Mouse (Mus musculus): ENCODE measurements around the gene Map1s.
A peak's percentile ranks its signal among the peaks of the same experiment; 100 is the strongest.
"Not testable (repeated sequence)": the region's sequence is repeated elsewhere in the genome, so short reads cannot be mapped to it uniquely, and the experiment has no call there.

The Map1s gene

DNA sequence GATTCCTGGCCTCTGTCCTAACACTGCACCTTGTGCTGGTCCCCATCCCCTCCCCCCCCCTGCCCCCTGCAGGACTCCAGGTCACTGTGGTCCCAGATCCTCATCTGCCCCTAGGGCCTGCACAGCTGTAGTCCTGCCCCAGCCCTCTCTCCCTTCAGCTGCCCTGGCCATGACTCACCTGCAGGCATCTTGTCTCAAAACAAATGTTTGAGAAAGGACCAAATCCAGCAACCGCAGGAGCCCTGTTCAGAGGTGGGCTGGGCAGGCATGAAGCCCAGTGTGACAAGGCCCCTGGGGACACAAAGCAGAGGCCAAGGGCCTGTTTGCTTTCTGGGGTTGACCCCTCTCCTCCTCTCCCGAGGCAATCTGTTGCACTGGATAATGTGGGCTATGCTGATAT lies 27.6 kb upstream of the Map1s start:
- no peak for DNase-seq (ENCODE audit: low read depth, low spot score)

- DNase-seq (ENCODE audit: low read depth, low spot score) = peak; percentile 63
Measured at GRCm38 (mm10) chr8:70879500-70879899, 26.2 kb upstream of the Map1s start.

GRCm38 (mm10) chr8:70880126-70880525 lies 25.6 kb upstream of the Map1s start:
- peak; percentile 81 for DNase-seq (ENCODE audit: low read depth, low spot score)

- peak; percentile 56 for DNase-seq (ENCODE audit: low read depth, low spot score)
Measured at GRCm38 (mm10) chr8:70880546-70880945, 25.2 kb upstream of the Map1s start.

GRCm38 (mm10) chr8:70884186-70884585 lies 21.5 kb upstream of the Map1s start:
- no peak for DNase-seq (ENCODE audit: low read depth, low spot score)

DNA sequence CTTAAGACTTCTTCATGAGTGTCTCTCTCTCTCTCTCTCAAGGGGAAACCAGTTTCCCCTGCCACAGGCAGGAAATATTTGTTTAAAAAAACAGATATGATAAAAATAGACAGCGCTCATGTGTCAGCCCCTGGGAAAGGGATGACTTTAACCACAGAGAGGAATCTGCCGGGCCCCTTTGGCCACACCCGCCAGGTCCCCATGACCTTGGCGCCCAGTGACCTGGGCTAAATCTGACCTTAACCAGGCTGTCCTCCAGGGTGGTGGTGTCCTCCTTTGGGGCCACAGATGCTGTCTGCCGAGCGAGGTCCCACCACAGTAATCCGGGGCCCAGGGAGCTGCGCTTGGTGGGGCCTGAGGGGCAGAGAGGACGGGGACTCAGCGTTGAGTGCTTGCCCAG lies 21.0 kb upstream of the Map1s start:
- DNase-seq (ENCODE audit: low read depth, low spot score) = no peak

DNA sequence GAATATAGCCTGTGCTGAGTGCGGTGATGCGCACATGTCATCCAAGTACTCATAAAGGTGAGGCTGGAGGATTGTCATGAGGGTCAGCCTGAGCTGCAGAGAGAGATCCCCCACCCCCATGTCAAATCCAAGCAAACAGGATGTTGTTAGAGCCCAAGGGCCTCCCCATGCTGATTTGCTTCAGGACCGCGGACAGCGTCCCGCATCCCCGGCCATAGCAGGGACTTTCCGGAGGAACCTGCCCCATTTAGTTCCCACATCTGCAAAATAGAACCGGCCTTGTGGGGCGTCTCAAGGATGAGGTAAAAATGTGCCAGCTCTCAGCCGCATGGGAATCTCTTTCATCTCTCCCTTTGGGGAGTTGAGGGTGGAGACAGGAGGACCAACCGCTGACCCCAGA lies 20.1 kb upstream of the Map1s start:
- peak; percentile 75 for DNase-seq (ENCODE audit: low read depth, low spot score)

- peak; percentile 91 for DNase-seq (ENCODE audit: low read depth, low spot score)
Measured at GRCm38 (mm10) chr8:70887669-70888068, 18.1 kb upstream of the Map1s start.

GRCm38 (mm10) chr8:70890656-70891055 lies 15.1 kb upstream of the Map1s start:
- DNase-seq (ENCODE audit: low read depth, low spot score) = no peak

DNA sequence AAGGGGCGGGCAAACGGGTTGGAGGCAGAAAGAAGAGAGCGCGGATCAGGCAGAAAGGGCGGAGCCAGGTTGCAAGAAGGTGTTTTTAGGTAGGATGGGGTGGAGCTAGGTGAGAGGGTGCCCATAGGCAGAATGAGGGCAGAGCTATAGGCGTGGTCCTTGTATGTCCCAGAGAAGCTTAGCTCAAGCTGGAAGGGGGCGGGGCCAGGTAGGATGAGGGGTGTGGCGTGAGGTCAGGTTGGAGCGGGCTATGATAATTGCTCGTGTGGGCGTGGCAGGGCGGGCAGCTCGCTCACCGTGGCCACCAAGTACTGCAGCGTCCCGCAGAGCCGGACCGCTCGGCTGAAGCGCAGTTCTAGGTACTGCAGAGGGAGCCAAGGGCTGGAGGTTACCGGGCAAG lies 14.4 kb upstream of the Map1s start:
- DNase-seq (ENCODE audit: low read depth, low spot score) = peak; percentile 91

DNA sequence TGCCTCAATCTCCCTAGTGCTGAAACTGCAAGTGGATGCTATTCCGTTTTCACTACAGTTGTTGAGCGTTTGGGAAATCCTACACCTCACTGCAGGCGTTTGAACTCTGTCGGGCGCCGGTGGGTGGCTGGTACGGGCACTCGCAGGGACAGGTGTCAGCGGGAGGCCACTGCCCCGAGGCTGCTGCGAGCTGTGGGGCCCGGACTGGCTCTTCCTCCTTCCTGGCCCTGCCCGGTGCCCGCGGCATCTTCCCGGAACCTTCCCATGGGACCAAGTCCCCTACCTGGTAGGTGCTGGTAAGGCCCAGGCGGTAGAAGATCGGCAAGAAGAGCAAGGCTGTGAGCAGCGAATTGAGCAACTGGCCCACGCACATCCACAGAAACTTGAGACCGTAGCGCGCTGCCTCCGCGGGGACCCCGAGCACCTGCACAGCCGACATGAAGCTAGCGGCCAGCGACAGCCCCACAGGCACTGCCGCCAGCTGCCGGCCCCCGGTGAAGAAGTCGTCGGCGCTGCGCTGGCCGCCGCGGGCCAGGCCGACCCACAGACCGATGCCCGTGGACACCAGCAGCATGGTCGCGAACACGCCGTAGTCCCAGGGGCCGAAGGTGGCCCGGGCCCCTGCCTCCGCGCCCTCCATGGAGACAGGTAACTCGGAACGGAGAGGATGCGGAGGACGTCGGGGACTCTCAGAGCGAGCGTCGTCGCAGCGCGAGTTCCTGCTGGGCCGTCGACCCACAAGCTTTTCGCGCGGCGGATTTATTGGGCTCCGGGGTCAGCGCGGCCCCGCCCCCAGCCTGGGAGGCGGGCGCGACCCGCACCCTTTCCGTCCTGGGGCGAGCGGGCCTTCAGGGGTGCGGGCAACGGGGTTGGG lies 13.5 kb upstream of the Map1s start, which contains the start of gene Slc5a5:
Slc5a5 (minus strand) TSS at position 736 of the 874 bp plus-strand sequence.
- peak; percentile 44 for DNase-seq (ENCODE audit: low read depth, low spot score)

DNA sequence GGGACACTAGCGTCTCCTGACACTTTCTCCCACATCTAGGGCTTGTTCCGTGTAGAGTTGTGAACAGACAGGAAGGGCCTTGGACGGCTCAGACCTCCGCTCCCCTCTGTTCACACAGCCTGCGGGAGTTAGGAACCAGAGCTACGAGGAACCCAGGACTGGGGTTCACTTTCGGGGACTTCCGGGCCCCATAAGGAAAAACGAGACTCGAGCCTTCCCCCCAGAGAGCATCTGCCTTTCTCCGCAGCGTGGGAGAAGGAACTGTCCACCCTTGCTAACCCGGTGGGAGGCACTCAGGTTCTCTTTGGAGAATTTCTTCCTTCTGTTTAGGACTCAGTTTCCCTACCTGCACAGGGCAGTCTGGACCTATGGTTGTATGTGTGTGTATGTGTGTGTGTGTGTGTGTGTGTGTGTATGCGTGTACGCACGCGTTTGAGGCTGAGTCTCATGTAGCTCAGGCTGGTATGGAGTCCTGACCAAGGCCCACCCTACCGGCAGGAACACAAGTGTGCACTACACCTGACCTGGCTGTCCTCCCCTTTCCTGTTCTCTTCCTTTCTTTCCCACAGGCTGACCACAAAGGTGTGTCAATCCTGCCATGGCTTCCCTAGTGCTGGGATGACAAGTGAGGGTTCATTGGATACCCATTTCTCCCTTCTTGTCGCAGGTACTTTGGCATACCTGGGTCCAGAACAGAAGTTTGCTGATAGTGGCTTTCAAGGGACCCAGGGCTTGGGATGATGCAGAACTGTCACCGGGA lies 12.7 kb upstream of the Map1s start:
- no peak for DNase-seq (ENCODE audit: low read depth, low spot score)

GRCm38 (mm10) chr8:70893656-70894384 lies 11.9 kb upstream of the Map1s start:
- peak; percentile 95 for DNase-seq (ENCODE audit: low read depth, low spot score)

- DNase-seq (ENCODE audit: low read depth, low spot score) = no peak
Measured at GRCm38 (mm10) chr8:70894385-70894720, 11.4 kb upstream of the Map1s start.

DNA sequence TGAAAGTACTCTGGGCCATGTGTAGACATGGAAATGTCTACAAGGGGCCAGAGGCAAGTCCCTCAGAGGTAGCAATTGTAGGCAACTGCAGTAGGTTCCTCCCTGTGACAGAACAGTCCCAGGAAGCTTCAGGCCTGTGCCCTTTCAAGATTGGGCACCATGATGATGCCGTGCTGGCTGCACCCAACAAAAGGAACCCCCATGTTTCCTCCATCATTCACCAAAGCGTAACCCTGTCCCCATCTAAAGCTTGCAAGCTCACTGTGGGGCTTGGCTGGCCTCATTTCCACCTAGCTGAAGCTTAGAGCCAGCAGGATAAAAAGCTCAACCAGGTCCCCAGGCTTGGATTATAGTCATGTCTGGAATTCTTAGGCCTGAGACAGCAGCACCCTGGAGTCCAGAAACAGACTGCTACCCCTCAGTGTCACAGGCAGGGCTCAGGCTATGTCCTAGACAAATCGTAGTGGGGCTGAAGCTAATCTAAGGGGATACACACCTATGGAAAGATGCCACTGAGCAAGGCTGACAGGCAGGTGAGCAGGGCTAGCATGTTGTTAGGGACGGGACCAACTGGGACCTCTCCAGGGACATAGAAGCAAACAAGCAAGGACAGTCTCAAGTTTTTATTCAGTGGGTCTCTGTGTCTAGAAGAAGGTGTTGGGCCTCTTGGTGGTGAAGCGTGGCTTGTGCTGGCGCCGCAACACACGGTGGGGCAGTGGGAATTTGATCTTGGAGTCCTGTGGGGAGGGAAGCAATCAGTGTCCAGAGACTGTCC lies 10.8 kb upstream of the Map1s start:
- peak; percentile 47 for DNase-seq (ENCODE audit: low read depth, low spot score)

DNA sequence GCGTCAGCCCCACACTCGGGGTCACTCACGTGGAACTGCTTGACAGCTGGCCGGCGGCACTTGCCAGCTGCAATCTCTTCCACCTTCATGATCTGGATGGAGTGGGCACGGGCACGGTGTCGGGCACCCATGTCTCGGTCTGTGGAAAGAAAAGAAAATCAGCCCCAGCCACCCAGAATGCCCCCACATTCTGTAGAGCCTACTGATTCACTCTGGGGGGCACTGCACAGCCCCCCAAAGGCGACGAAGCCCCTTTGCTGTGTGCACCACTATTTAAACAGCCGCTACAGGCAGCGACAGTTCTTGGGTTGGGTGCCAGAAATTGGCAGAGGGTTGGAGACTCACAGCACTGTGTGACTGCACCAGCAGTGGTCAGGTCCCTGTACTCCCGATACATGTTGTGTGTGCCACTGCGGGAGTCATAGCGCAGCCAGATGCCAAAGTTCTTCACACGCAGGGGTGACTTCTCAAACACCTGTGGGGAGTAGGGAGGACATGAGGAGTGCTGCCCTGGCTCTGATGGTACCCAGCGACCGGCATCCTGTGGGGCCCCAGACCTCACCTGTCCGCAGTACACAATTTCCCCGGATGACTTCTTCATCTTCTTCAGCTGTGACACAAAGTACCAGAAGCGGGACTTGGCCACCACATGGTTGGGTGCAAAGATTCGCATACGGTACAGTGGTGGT lies 10.0 kb upstream of the Map1s start:
- not testable (repeated sequence) for DNase-seq (ENCODE audit: low read depth, low spot score)

DNA sequence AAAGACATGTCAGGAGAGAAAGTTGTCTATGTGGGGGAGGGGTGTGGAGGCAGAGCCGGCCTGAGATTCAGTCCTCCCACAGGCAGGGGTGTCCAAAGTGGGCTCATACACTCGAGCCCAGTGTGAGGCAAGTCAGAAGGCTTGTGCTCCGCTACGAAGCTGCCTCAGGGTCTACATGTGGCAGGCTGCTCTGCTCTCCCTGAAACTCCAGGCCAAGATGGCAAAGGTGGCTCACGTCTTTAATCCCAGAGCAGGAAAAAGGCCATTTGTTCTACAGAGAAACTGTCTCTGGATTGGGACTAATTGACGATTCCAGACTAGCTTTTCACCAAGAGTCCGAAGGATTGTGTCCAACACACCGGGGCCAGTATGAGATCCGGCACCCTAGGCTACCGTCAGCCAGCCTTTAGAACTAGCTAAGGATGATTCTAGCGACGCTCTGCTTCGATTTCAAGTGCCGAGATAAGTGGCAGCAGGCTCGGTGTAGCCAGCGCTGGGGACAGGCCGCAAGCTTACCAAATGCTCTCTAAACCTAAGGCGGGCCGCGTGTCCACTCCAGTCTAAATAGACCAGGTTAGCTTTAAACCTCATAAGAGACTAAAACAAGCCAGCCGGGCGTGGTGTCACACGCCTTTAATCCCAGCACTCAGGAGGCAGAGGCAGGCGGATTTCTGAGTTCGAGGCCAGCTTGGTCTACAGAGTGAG lies 9.3 kb upstream of the Map1s start:
- peak; percentile 60 for DNase-seq (ENCODE audit: low read depth, low spot score)

GRCm38 (mm10) chr8:70897021-70897680 lies 8.6 kb upstream of the Map1s start, which contains the start of gene Rpl18a:
Rpl18a (minus strand) TSS chr8:70897412.
- peak; percentile 99 for DNase-seq (ENCODE audit: low read depth, low spot score)

DNA sequence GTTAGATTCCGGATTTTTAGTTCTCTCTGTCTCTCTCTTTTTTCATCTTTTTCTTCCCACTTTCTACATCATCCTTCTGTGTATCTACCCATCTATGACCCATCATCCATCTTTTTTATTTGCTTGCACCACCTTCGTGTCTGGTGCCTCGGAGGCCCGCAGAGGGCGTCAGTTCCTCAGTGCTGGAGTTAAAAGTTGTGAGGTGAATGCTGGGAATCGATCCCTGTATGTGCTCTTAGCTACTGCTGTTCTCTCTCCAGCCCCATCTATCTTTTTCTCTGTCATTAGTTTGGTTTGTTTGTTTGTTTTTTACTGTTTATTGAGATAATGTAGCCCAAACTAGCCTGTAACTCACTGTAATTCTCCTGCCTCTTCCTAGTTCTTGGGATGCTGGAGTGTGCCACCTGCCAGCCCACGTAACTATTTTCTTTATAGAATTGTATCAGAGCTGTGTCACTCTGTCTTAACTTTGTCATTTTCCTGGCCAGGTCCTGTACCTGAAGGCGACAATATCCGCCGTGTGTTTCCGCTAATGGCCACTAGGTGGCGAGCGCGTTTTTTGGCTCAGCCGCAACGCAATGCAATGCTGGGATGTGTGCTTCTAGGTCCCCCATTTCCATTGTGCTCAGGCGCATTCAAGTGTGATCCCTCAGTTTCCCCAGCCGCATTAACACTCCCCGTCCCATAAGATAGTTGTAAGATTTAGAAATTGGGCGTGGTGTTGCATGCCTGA lies 7.9 kb upstream of the Map1s start:
- peak; percentile 88 for DNase-seq (ENCODE audit: low read depth, low spot score)

Data from ZHBTc4 (cell line).